Mouse (Mus musculus): Measurements from ENCODE around the gene Rrp12. TPM values are rescaled to one million over a fixed set of nuclear protein-coding genes. Genes with fewer than 3 reads are reported as not detected.
"Not testable (repeated sequence)": the region's sequence is repeated elsewhere in the genome, so short reads cannot be mapped to it uniquely, and the experiment has no call there.

Gene Rrp12
- total RNA-seq, 2 experiments from 2014 or later, result 21.1 to 22.4 TPM

DNA sequence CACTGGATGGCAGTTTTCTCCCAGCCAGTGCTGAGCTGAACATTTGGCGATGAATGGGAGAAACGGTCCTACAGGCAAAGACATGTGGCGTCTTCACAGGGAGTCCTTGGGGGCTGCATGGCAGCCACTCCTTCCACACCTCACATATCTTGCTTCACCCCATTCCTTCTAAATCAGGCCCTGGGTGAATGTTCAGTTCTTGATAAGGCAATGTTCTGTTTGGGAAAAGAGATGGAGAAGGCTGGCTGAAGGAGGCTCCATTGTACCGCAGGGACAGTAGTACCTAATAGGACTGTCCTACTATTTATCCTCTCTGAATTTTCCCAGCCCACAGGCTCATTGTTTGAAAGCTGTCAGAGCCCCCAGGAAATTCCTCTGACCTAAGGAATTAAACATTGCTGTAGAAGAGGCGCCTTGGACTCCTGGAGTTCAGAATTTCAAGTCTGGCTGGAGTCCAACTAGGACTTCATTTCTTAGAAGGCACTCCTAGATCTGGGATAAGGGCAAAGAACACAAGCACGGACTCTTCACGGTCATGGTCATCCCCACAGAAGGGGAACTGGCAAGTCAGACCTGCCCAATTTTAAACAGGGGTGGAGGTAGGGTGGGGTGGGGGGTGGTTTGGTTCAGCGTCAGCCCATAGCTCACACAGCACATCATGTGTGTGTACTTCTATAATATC is 11.2 kb upstream of the Rrp12 start:
- no peak for DNase-seq (ENCODE audit: low spot score in 2 of 2)

- DNase-seq (ENCODE audit: low spot score in 2 of 2), result no peak
Measured at GRCm38 (mm10) chr19:41906311-41907078, 10.5 kb upstream of the Rrp12 start.

- DNase-seq (ENCODE audit: low spot score in 2 of 2), result no peak
Measured at GRCm38 (mm10) chr19:41905246-41905645, 9.3 kb upstream of the Rrp12 start.

DNA sequence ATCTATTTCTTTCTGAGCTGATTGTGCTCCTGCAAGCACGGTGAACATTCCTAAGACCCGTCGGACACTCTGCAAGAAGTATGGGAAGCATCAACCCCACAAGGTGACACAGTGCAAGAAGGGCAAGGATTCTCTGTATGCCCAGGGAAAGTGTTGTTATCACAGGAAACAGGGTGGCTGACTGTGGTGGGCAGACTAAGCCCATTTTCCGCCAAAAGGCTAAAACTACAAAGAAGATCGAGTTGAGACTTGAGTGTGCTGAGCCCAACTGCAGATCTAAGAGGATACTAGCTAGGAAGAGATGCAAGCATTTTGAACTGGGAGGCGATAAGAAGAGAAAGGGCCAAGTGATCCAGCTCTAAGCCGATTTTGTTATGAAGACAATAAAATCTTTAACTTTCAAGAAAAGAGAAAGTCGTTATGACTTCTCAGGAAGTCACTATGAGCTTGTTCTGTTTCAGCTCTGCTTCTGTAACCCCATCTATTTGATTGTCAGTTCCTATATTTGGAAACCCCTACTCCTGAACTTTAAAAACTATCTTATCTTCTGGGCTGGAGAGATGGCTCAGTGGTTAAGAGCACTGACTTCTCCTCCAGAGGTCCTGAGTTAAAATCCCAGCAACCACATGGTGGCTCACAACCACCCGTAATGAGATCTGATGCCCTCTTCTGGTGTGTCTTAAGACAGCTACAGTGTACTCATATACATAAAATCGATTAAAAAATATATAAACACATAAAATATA is 7.0 kb upstream of the Rrp12 start:
- no peak for DNase-seq (ENCODE audit: low spot score in 2 of 2)

- DNase-seq (ENCODE audit: low spot score in 2 of 2), result no peak
Measured at GRCm38 (mm10) chr19:41901696-41902095, 5.7 kb upstream of the Rrp12 start.

DNA sequence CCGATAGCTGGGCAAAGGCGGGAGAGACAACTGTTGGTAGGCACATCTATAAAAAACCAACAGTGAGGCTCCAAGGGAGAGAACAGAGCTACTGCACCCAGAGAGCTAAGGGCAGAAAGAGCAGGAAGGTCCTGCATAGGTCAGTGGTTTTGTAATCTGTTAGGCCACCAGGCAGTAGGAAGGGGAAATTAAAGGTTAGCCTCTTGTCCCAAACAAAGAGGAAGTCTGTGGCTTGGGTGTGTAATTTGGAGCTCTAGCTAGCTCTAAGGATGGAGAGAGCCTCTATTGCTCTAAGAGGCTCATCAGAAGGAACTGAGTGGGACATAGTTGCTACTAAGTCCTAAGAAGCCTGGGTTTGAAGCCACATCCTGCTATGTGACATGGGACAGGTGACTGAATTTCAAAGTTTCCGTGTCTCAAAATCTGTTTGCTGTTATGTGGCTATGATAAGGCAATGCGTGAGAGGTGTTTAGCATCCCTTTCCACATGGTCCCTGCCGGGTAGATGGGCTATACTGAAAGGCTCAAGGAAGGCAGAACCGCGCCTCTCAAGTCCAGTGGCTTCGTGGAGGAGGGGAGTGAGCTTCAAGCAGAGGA is 4.6 kb upstream of the Rrp12 start:
- DNase-seq (ENCODE audit: low spot score in 2 of 2), result no peak

DNA sequence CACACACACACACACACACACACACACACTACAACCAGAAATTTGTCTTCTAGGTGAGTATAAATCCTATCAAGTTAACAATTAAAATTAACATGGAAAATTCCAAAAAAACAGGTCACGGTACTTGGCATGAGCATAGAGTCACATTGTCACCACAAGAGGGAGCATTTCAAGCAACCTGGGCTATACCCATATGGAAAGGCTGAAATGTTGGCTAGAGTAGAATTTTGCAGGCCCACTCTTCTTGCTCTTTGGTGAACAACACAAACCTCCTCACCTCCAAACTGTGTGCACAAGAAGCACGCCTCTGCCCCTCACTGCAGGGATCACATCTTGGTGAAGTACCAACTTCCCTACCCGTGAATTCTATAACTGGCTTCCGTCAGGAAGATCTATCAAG is 2.9 kb upstream of the Rrp12 start:
- no peak for DNase-seq (ENCODE audit: low spot score in 2 of 2)

GRCm38 (mm10) chr19:41896319-41896711 is 342 bp upstream of the Rrp12 start:
- DNase-seq (ENCODE audit: low spot score in 2 of 2), result no peak

GRCm38 (mm10) chr19:41894959-41895358 is 1.0 kb downstream of the Rrp12 start:
- DNase-seq (ENCODE audit: low spot score in 2 of 2), result no peak

- DNase-seq (ENCODE audit: low spot score in 2 of 2), result no peak
Measured at GRCm38 (mm10) chr19:41888191-41888590, 7.8 kb downstream of the Rrp12 start.

- no peak for DNase-seq (ENCODE audit: low spot score in 2 of 2)
Measured at GRCm38 (mm10) chr19:41883882-41884281, 12.1 kb downstream of the Rrp12 start.

- DNase-seq (ENCODE audit: low spot score in 2 of 2), result no peak
Measured at GRCm38 (mm10) chr19:41881842-41882241, 14.1 kb downstream of the Rrp12 start.

DNA sequence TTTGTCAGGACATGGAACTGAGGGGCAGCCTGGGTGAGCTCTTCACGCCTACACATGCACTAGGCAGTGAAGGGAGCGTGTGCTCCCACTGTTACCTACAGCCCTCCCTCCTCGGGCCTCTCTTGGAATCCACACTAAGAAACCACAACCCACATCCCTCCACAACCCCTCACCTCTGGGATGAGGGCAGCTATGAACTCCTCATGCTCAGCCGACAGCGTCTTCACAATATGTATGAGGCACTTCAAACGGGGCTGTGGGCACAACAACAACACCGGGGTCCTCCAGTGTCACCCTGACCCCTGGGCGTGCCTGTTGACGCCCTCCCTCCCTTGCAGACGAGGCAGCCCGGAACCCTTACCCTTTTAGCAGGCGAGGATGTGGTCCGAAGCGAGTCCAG is 21.6 kb downstream of the Rrp12 start:
- no peak for DNase-seq (ENCODE audit: low spot score in 2 of 2)

- no peak for DNase-seq (ENCODE audit: low spot score in 2 of 2)
Measured at GRCm38 (mm10) chr19:41872285-41872684, 23.7 kb downstream of the Rrp12 start.

GRCm38 (mm10) chr19:41869946-41870345 is 26.0 kb downstream of the Rrp12 start:
- DNase-seq (ENCODE audit: low spot score in 2 of 2), result not testable (repeated sequence)

DNA sequence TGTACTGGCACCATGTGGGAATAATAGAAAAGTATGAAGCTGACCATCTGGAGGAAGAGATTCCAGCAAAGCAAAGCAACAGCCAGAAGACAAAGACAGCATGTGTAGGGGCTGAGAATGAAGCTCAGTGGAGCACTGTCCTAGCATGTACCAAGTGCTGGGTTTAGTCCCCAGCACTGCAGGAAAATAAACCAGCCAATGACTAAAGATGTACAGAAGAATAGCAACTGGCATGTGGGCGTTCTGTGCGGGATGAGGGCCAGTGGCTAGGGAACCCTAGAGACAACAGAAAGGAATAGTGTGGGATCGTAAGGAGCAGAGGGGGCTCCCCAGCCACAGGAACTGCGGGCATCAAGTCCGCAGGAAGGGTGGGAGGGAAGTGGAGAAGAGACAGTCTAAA is 26.7 kb downstream of the Rrp12 start:
- DNase-seq (ENCODE audit: low spot score in 2 of 2), result no peak

DNA sequence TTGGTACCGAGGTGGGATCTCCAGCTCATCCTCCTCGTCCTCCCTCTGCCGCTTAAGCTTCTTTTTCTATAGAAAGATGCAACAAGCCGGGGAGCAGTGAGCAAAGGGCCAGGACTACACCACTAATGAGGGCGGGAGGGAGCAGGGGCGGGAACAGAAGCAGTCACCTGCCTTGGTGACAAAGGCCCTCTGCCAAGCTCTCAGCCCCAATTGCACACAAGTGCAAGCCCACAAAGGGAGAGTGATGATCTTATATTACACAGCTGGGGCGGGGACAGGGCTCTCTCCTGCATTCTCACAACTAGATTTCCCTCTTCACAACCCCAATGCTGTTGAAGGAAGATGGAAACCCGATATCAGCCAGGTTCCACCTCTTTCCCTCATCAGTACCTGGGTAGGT is 29.3 kb downstream of the Rrp12 start:
- DNase-seq (ENCODE audit: low spot score in 2 of 2), result no peak

GRCm38 (mm10) chr19:41857816-41858310 is 38.1 kb downstream of the Rrp12 start:
- no peak for DNase-seq (ENCODE audit: low spot score in 2 of 2)

DNA sequence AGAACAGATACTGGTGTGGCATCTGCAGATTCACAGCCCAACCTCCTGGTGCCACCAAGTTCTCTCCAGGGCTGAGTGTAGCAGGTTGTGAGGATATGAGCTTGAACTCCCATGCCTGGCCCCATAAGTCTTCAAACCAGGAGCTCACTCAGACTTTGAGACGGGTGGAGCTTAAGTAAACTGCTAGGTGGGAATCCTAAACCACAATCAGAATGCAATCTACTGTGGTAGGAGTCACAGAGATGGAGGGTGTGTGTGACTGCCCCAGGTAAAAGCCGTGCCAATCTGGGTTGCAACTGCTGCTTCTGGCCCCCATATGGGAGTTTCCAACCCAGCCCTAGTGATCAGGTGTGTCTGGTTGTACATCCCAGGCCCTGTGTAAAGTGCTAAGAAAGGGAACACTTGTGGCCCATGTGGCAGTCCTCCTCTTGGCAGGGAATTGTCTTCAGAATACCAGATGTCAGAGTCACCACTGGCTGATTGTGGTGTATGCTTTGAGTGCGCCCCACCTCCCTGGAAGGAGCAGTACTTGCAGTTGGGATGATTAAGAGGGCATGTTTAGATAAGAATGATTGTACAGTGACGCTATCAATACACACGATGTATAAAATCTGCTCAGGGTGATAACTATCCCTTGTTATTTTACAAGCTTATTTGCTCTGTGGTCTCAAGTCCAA is 38.7 kb downstream of the Rrp12 start:
- DNase-seq (ENCODE audit: low spot score in 2 of 2), result no peak

DNA sequence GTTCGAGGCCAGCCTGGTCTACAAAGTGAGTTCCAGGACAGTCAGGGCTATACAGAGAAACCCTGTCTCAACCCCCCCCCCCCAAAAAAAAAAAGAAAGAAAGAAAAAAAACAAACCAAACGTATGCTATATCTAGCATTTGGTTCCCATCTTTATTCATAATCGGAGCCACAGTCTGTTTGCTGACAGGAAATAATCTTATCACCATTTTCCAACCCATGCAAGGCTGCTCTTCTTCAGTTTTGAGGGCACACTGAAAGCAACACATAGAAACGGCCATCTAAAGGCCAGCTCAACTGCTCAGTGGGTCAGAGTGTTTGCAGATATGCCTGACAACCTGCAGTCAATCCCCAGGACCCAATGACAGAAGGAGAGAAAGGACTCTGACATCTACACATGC is 43.5 kb downstream of the Rrp12 start:
- no peak for DNase-seq (ENCODE audit: low spot score in 2 of 2)

Data from gastrocnemius, postnatal 4 days (tissue).